Mouse (Mus musculus) kidney, embryonic 14.5 days (tissue): Measurements from ENCODE around the gene Zfp318. TPM values are rescaled to one million over a fixed set of nuclear protein-coding genes. Genes with fewer than 3 reads are reported as not detected.
A peak's percentile ranks its signal among the peaks of the same experiment; 100 is the strongest.

Source experiments
- ATAC-seq: fragments of 200-750 bp; cut with Nextera tagmentation; 2 replicates; pipeline ENCODE4 v1.8.0; 2017; ENCODE audit warnings: moderate number of reproducible peaks, mild to moderate bottlenecking, moderate TSS enrichment, moderate library complexity; ENCODE audit not compliant: low FRiP score, low TSS enrichment
- H3K27ac ChIP-seq: fragments of 300-500 bp; sonication (generic); 2 replicates; pipeline ENCODE4 v1.5.1; 2014; ENCODE audit warnings: low read depth, mild to moderate bottlenecking, low read length, moderate library complexity, mixed read lengths
- H3K27me3 ChIP-seq: fragments of 300-500 bp; sonication (generic); 2 replicates; pipeline ENCODE4 v1.6.1; 2014; ENCODE audit warnings: mild to moderate bottlenecking, low read length; ENCODE audit not compliant: control insufficient read depth, insufficient read depth
- H3K36me3 ChIP-seq: fragments of 300-500 bp; sonication (generic); 2 replicates; pipeline ENCODE4 v1.6.1; 2014; ENCODE audit warnings: low read length, mixed read lengths; ENCODE audit not compliant: control insufficient read depth, insufficient read depth
- H3K4me1 ChIP-seq: fragments of 300-500 bp; sonication (generic); 2 replicates; pipeline ENCODE4 v1.6.1; 2014; ENCODE audit warnings: low read length, mixed read lengths; ENCODE audit not compliant: control insufficient read depth, insufficient read depth
- H3K4me2 ChIP-seq: fragments of 300-500 bp; sonication (generic); replicated peaks from 2 replicates; pipeline ENCODE4 v1.6.1; 2014; ENCODE audit warnings: low read depth, mild to moderate bottlenecking, low read length
- H3K4me3 ChIP-seq: fragments of 300-500 bp; sonication (generic); 2 replicates; pipeline ENCODE4 v1.5.1; 2014; ENCODE audit warnings: mild to moderate bottlenecking, low read length
- H3K9ac ChIP-seq: fragments of 300-500 bp; sonication (generic); 2 replicates; pipeline ENCODE4 v1.6.1; 2014; ENCODE audit warnings: low read depth, mild to moderate bottlenecking, low read length, moderate library complexity
- H3K9me3 ChIP-seq: fragments of 300-500 bp; sonication (generic); 2 replicates; pipeline ENCODE4 v1.6.1; 2016; ENCODE audit warnings: low read length; ENCODE audit not compliant: control insufficient read depth
- WGBS: fragments of 180-500 bp; shearing (Covaris S2); extraction: QIAGEN DNeasy Blood & Tissue Kit; methylation state at CpG from one replicate; pipeline ENCODE4 v1.1.7; 2014; 5-methylcytosine and 5-hydroxymethylcytosine counted together
- polyA plus RNA-seq: library from polyadenylated mRNA; unstranded; fragments of >200 nt; fragmentation: Nextera tagmentation; extraction: Ambion mirVana; gene quantifications from 2 replicates; pipeline ENCODE4 v1.2.1, GENCODE M21; 2014

Zfp318 gene
- polyA plus RNA-seq, result 12.1 and 18.3 TPM in 2 replicates

GRCm38 (mm10) chr17:46383294-46384060 lies at the start of gene Zfp318:
Zfp318 (plus strand) TSS chr17:46383731.
- peak; percentile 98 for ATAC-seq
- H3K4me1 ChIP-seq, result peaks cover 7% of the 10 kb centered on the region
- peak within 1 kb of the TSS; percentile 94 for H3K9ac ChIP-seq
- WGBS, result 1% methylated on average over 48 of the region's 105 CpGs
- peaks cover 5% of the 10 kb centered on the region; the same call in 1 of the 2 replicates for H3K36me3 ChIP-seq
- H3K9me3 ChIP-seq, result no peaks in the 10 kb centered on the region
- peak within 1 kb of the TSS; percentile 85 for H3K27ac ChIP-seq
- H3K4me3 ChIP-seq, result peak within 1 kb of the TSS; percentile 88
- H3K27me3 ChIP-seq, result no peaks in the 10 kb centered on the region
- peak within 1 kb of the TSS; percentile 86 for H3K4me2 ChIP-seq

DNA sequence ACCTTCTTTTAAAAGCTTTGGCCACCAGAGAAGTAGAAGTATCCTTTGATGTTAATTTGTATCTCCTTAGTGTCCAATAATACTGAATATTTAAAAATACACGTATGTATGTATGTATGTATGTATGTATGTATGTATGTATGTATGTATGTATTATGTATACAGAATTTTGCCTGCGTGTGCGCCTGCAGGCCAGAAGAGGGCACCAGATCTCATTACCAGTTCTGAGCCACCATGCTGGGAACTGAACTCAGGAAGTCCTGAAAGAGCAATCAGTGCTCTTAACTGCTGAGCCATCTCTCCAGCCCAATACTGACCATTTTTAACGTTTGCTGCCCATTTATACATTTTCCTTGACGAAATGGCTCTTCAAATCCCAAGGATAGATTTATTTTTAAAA lies 47.1 kb upstream of the Zfp318 start:
- no peak overlapping the region for H3K27ac ChIP-seq
- no peaks in the 10 kb centered on the region for H3K4me1 ChIP-seq
- no peak overlapping the region for H3K9ac ChIP-seq
- WGBS, result 28% methylated on average over 5 of the region's 5 CpGs
- no peaks in the 10 kb centered on the region for H3K27me3 ChIP-seq
- H3K4me2 ChIP-seq, result no peak overlapping the region
- H3K4me3 ChIP-seq, result no peak overlapping the region
- H3K36me3 ChIP-seq, result no peaks in the 10 kb centered on the region
- no peak for ATAC-seq
- H3K9me3 ChIP-seq, result no peaks in the 10 kb centered on the region

DNA sequence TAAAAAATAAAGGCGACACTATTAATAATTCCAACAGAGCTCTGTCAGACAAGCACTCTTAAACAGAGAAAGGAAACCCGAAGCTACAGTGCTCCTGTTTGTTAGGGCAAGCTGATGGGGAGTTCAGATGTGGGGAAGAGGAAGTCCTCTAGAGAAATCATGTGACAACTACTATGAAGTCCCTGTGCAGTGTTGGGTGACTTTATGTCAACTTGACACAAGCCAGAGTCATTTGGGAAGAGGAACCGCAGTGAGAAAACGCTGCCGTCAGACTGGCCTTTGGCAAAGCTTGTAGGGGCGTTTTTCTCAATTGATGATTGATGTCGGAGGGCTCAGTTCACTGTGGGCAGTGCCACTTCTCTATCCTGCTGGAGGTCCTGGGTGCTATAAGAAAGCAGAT lies 42.3 kb upstream of the Zfp318 start:
- H3K27ac ChIP-seq, result no peak overlapping the region
- H3K27me3 ChIP-seq, result no peaks in the 10 kb centered on the region
- H3K4me2 ChIP-seq, result no peak overlapping the region
- no peaks in the 10 kb centered on the region for H3K36me3 ChIP-seq
- H3K4me3 ChIP-seq, result no peak overlapping the region
- H3K9ac ChIP-seq, result no peak overlapping the region
- no peak for ATAC-seq
- H3K4me1 ChIP-seq, result no peaks in the 10 kb centered on the region
- 80% methylated on average over 7 of the region's 7 CpGs for WGBS
- peaks cover 9% of the 10 kb centered on the region for H3K9me3 ChIP-seq

DNA sequence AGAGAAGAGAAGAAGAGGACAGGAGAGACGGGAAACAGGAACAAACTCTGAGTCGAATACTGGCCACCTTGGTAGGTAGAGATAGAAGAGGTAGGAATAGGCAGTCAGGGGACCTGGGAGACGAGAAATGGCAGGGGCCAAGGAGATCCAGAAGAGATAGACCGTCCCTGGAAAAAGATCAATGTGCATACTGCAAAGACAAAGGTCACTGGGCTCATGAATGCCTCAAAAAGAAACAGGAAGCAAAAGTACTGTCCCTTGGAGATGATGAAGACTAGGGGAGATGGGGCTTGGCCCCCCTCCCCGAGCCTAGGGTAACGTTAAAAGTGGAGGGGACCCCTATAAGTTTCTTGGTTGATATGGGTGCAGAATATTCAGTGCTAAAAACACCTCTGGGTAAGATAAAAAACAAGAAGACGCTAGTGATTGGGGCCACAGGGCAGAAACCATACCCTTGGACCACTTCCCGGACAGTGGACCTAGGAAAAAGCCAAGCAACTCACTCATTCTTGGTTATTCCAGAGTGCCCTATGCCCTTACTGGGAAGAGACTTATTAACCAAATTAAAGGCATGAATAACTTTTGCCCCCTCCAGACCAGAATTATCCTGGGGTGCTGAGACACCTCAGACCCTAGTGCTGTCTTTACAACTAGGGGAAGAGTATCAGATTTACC lies 32.4 kb upstream of the Zfp318 start:
- Histone ChIP-seq H3K27ac (no peak overlapping the region), H3K4me3 (no peak overlapping the region), H3K9ac (no peak overlapping the region), H3K4me2 (no peak overlapping the region), H3K27me3 (no peaks in the 10 kb centered on the region), H3K4me1 (no peaks in the 10 kb centered on the region), H3K9me3 (peaks cover 13% of the 10 kb centered on the region), H3K36me3 (no peaks in the 10 kb centered on the region)
- WGBS, result 86% methylated on average over 8 of the region's 8 CpGs
- ATAC-seq, result no peak

DNA sequence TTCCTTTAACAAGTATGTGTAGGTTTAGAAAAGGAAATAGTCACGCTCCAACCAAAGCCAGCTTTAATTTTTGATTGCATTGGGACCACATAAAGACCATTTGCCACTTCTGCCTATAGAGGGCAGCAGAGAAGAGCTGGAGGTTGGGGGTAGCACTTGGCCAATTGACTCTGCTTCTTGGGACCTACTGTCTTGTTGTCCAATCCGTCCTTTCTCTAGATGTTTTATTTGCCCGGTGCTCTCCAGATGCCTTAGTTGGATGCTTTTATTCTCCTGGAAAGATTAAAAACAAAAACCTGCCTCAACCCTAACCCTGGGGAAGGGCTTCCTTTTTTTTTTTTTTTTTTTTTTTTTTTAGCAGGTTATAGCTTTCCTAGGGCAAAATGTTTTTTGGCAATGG lies 11.7 kb upstream of the Zfp318 start:
- ATAC-seq, result no peak
- Histone ChIP-seq H3K4me1 (no peaks in the 10 kb centered on the region), H3K4me3 (no peak overlapping the region), H3K9ac (no peak overlapping the region), H3K9me3 (no peaks in the 10 kb centered on the region), H3K27me3 (no peaks in the 10 kb centered on the region), H3K27ac (no peak overlapping the region), H3K4me2 (no peak overlapping the region), H3K36me3 (no peaks in the 10 kb centered on the region)
- WGBS, result 79% methylated on average over 3 of the region's 3 CpGs

GRCm38 (mm10) chr17:46378564-46378963 lies 5.0 kb upstream of the Zfp318 start:
- no peak overlapping the region for H3K4me2 ChIP-seq
- no peak for ATAC-seq
- no peaks in the 10 kb centered on the region for H3K4me1 ChIP-seq
- H3K27me3 ChIP-seq, result no peaks in the 10 kb centered on the region
- no peak overlapping the region for H3K27ac ChIP-seq
- no peaks in the 10 kb centered on the region for H3K9me3 ChIP-seq
- WGBS, result 91% methylated on average over 3 of the region's 3 CpGs
- H3K4me3 ChIP-seq, result no peak overlapping the region
- H3K36me3 ChIP-seq, result no peaks in the 10 kb centered on the region
- H3K9ac ChIP-seq, result no peak overlapping the region

DNA sequence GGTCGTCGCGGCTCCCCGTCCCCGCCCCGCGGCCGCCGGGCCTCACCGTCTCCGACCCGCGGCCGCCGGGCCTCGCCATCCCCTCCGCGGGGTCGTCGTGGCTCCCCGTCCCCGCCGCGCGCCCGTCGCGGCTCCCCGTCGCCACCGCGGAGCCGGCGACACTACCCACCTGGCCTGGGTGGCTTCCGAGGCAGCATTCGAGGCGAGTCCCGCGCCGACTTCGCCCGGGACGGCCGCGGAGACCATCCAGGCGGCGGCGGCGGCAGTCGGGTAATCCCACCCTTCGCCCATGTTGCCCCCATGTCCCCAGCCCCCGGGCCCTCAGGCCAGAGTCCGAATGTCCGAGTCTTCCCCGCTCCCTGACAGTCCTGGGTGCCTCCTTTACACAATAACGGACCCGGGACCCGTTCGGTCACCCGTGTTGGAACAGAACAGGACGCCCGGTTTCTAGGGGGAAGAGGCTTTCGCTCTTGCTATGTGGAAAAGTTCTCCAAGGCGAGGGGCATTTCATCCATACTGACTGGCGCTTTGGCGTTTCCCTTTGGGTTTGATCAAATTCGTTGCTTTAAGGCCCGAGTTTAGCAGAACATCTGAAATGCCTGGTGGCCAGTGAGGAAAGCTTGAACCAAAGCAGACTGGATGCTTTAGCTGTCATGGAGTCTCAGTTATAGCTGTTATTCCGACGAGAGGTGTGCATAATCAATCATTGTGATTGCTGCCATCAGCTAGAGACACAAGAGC lies 700 bp downstream of the Zfp318 start:
- Histone ChIP-seq H3K4me1 (peaks cover 7% of the 10 kb centered on the region), H3K27ac (peak overlapping the region; percentile 85), H3K4me3 (peak overlapping the region; percentile 88), H3K4me2 (peak overlapping the region; percentile 86), H3K27me3 (no peaks in the 10 kb centered on the region), H3K9me3 (no peaks in the 10 kb centered on the region), H3K36me3 (peaks cover 13% of the 10 kb centered on the region), H3K9ac (peak overlapping the region; percentile 94)
- 2% methylated on average over 56 of the region's 70 CpGs for WGBS
- peak; percentile 33 for ATAC-seq

DNA sequence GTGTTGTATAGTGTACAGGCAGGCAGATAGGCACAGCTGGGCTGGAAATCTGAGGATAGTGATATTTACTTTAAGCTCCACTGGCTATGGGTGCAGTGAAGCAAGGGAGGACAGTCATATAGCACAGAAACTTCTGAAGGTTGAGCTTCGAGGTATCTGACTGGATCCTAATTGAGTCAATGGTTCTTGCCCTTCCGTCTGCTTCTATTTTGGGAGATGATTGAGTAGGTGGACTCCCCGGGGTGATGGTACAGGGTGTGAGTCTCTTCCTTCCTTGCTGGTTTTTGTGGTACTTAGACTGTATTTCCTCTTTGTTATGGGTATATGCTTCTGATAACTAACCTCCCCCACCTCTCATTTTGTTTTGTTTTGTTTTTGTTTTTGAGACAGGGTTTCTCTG lies 4.7 kb downstream of the Zfp318 start:
- peaks cover 7% of the 10 kb centered on the region for H3K4me1 ChIP-seq
- no peak overlapping the region for H3K9ac ChIP-seq
- no peaks in the 10 kb centered on the region for H3K27me3 ChIP-seq
- no peak overlapping the region for H3K27ac ChIP-seq
- H3K4me3 ChIP-seq, result no peak overlapping the region
- ATAC-seq, result no peak
- H3K9me3 ChIP-seq, result no peaks in the 10 kb centered on the region
- WGBS, result 81% methylated on average over 3 of the region's 3 CpGs
- no peak overlapping the region for H3K4me2 ChIP-seq
- H3K36me3 ChIP-seq, result peaks cover 27% of the 10 kb centered on the region

- 53% methylated on average over 2 of the region's 2 CpGs for WGBS
- no peak for ATAC-seq
- H3K27ac ChIP-seq, result no peak overlapping the region
Measured at GRCm38 (mm10) chr17:46393012-46393411, 9.5 kb downstream of the Zfp318 start.

More at GRCm38 (mm10) chr17:46393012-46393411, 9.5 kb downstream of the Zfp318 start:
- Histone ChIP-seq H3K27me3 (no peaks in the 10 kb centered on the region), H3K36me3 (peaks cover 45% of the 10 kb centered on the region), H3K4me2 (no peak overlapping the region), H3K4me3 (no peak overlapping the region), H3K9me3 (no peaks in the 10 kb centered on the region), H3K9ac (no peak overlapping the region), H3K4me1 (no peaks in the 10 kb centered on the region)
